Mouse (Mus musculus): ENCODE results near the gene Mapk6.

Mapk6 gene

DNA sequence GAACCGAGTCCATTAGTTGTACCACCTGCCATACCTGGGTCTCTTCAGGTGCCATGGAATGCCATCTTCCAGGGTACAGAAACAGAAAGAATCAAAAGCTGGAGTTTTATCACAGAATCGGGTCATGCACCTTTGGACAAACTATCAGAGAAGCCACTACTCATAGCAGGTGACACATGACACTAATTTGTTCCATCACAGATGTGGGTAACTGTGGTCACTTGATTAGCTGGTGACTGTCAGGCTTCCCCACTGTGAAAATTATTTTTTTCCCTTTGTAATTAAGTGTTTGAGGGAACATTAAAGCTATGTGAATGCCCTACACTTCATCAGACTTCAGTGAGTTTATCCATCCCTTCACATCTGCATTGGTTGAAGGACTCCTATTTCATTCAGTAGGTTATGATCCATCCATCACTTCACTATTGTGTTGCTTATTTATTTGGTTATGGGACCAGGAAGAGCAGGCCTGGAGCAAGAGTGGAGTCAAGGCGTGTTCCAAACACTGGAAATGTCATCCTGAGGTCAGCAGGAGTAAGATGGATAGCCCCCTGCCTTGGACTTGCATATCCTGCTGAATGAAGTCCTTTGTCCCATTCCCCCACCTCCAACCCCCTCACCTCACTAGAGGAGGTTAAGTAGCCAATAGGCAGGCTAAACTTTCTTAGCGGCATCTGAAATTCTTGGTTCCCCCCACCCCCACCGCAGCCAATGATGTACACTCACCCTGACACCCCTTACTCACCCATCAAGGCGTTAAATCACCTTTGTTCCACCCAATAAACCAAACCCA is 14.7 kb upstream of the Mapk6 start:
- DNase-seq (ENCODE audit: low read depth, low spot score): no peak

- no peak for DNase-seq (ENCODE audit: low read depth, low spot score)
These were observed 13.9 kb upstream of the Mapk6 start for GRCm38 (mm10) chr9:75423683-75424082.

- DNase-seq (ENCODE audit: low read depth, low spot score): no peak
These were observed 12.5 kb upstream of the Mapk6 start for GRCm38 (mm10) chr9:75422251-75422691.

DNA sequence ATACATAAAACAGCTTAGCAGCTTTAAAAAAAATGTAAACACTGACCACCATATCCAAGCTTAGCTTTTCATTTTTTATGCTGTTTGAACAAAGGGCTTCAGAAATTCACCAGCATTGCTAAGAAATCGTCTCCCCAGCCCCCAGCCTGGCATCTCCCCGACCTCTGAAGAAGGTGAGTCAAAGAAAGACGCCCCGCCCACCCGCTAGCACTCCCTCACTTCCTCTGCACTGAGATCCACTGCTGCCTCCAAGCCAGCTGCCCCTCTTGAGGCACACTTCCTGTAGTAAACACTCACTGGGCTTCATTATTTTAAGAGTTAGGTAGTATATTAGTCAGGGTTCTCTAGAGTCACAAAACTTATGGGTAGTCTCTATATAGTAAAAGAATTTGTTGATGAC is 4.4 kb upstream of the Mapk6 start:
- DNase-seq (ENCODE audit: low read depth, low spot score): no peak

- DNase-seq (ENCODE audit: low read depth, low spot score): no peak
These were observed 3.4 kb upstream of the Mapk6 start for GRCm38 (mm10) chr9:75413206-75413605.

- DNase-seq (ENCODE audit: low read depth, low spot score): no peak
These were observed 1.8 kb upstream of the Mapk6 start for GRCm38 (mm10) chr9:75411584-75411983.

DNA sequence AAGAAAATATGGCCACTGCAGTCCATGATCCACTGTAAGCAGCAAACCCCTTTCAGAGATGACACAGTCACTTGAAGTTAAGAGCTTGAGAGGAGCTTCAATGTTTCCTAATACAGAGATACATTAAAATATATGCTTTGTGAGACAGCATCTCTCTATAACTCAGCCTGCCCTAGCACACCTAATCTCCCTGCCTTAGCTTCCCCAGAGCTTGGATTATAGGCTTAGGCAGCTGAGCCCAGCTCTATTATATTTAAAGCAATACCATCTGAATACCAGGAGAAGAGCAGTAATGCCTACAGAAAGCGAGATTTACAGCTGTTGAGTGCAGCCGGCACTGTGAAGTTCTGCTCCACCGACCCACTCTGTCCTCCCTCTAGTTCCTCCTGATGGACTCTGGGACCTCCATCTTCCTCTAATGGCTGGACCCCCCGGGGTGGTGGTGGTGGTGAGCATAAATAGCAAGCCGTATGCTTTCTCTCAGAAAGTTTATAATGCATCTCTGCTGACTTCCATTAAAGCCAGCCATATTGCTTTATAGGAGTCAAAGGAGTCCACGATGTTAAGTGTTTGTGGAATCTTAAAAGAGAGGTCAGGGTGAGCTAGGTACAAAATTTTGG is 1.2 kb upstream of the Mapk6 start:
- no peak for DNase-seq (ENCODE audit: low read depth, low spot score)

GRCm38 (mm10) chr9:75409031-75409851 is 564 bp downstream of the Mapk6 start:
- no peak for DNase-seq (ENCODE audit: low read depth, low spot score)

DNA sequence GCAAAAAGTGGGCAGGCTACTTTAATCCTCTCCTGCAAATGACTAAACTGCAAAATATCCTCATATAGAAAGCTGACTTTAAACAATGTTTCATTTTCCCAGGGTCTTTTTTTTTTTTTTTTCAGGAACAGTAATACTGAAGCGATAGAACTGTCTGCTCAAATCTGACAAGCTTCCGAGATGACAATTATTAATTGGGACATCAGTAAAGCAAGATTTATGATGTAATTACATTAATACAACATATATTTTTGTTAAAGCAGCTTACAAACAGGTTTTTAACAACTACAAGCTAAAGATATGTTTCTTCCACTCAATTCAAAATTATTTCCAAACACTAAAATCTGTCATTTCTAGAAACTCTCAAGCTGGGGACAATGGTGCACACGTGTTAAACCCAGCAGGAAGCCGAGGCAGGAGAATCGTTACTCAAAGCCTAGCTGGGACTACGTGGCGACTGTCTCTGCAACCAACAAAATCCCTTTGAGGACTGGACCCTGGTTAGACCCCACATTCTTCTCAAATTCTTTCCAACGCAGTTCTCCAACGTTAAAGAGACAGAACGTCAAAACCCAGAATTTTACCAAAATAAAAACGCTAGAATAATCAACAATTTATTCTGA is 1.5 kb downstream of the Mapk6 start:
- no peak for DNase-seq (ENCODE audit: low read depth, low spot score)

DNA sequence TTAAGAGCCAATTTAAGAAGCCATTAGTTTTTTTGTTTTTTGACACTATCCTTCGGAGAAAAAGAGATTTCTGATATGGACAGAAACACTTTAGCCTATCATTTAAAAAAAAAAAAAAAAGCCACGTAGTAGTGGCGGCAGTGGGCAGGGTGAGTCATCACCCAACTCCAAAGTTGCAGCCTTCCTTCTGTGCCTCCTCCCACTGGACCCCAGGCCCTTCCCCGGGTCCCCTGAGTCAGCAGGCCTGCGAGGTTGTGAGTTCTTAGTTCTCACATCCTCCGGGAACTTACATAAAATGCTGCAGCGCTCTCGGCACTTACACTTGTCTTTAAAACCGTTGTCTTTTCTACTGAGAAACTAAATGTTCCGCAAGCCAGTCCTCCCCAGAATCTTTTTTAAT is 2.0 kb downstream of the Mapk6 start:
- DNase-seq (ENCODE audit: low read depth, low spot score): no peak

DNA sequence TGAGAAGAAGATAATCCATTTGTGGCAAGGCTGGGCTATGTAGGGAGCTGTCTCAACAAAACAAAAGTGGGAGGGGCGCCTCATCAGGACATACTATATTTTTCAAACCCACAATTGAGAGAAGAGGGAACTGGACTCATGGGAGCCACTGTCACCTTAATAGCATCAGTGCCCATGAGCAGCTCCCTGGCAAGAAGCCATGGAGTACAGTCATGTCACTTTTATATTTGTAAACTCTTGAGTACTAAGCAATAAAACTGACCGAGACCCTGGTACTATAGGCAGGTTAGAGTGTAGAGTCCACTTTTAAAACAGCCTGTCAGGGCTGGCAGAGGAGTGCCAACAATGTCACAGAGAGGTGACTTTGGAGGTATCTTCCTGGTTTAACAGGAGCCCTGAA is 3.7 kb downstream of the Mapk6 start:
- no peak for DNase-seq (ENCODE audit: low read depth, low spot score)

DNA sequence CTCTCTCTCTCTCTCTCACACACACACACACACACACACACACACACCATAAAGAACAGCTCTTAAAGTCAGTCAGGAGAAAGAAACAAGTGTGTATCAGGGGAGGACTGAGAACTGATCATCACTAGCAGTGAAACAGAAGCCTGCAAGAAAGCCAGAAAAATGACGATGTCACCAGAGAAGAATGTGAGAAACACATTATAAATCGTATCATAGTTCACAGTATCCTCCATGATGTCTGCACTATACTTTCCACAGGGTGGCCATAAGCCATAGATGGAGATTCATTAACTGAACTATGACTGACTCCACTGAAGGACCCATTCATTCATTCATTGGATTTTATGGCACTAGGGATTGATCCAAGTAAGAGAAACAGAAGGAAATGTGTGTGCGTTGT is 6.3 kb downstream of the Mapk6 start:
- DNase-seq (ENCODE audit: low read depth, low spot score): no peak

DNA sequence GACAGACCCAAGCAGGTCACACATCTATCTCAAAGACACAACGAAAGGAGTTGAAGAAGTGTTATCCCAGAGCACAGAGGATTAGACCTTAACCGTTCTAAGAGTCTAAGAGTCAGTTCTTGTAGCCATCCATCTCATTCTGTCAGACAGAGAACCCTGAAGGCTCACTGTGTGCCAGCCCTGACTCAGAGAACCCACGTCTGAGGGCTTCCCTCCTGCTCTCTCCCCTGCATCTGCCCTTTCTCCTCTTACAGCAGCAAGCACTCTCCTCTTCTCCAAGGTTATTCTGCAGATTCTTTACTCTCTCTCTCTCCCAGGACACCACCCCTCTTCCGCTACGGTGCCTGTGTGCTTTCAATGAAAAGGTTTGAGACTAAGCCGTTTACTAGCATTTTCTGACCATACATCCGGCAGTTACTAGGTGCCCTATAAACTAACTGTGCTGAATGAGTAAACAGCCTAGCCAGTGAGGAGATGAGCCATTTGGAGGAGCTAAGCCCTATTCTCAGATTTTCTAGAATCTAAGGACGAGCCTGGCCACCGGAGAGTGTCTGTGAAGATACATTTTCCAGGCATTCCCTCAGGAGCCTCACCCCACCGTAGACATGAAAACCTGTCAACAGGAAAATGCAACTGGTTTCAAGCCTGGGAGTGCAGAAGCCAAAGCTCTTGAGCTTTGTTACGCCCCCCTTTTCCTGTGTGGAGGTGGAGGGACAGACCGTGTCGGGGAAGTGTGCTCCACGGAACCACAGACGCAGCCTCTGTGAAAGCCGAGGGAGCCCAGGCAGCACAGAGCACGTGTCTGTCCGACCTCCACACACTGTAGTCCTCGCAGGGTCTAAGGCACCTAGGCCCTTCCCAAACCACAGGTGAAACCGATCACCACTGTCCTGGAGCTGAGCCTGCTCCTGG is 8.0 kb downstream of the Mapk6 start:
- no peak for DNase-seq (ENCODE audit: low read depth, low spot score)

DNA sequence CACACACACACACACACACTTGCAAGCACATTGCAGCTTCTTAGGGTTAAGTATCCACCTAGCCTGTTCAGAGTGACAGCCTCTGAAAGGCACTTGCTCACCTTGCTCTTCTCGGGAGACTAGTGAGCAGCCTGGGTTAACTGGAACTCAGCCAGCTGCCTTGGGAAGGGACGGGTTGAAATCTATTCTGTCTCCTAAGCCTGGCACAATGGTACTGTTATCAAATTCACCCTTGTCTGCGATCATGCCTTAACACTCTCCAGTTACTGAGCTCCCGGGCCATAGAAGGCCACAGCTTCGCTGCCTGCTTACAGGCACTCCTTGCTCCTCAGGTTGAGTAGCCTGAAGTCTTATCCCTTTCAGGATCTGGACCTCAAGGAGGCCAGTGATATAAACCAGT is 9.2 kb downstream of the Mapk6 start:
- no peak for DNase-seq (ENCODE audit: low read depth, low spot score)

DNA sequence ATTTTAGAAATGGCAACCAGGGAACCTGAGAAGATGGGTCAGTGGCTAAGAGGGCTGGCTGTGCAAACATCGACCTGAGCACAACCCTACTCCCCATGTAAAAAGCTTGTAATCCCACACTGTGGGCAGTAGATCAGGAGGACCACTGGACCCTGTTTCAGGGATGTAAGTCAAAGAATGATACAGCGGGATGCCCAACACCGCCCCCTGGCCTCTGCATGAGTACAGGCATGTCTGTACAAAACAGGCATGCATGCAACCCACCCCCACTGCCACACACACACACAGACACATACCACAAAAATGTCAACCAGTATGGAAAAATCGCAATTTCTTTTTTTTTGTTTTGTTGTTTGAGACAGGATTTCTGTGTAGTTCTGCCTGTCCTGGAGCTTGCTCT is 10.7 kb downstream of the Mapk6 start:
- no peak for DNase-seq (ENCODE audit: low read depth, low spot score)

DNA sequence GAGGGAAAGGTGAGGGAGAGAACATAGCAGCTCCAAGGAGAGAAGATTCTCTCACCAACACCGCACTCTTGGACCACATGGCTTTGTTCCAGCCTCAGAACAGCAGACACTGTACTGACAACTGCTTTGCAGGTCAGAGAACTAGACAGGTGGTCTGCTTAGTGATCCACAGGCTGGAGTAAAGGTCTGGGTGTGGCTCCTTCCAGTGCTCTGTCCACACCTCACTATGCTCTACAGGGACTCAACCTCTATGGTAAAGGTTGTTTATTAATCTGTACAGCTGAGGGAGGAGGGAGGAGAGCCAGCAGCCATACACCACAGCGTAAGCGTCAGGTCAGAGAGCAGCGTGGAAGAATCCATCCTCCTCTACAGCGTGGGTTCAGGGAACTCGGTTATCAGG is 13.8 kb downstream of the Mapk6 start:
- DNase-seq (ENCODE audit: low read depth, low spot score): no peak

DNA sequence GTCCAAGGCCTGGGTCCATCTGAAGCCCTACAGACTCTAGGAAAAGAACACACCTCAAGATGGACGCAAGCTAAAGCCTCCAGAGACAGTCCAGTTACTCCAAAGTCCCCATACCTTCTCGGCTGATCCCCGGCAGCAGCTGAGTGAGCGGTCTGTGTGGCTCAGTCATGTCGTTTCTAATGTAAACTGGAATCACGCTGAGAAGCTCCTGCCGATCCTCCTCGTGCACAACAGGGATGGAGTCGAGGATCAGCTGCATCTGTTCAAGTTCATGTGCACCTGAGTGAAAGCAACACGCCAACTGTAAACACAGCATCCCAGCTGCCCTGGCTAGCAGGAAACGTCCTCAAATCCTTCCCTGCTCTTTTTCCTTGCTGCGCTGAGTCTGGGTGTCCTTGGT is 16.6 kb downstream of the Mapk6 start:
- no peak for DNase-seq (ENCODE audit: low read depth, low spot score)

DNA sequence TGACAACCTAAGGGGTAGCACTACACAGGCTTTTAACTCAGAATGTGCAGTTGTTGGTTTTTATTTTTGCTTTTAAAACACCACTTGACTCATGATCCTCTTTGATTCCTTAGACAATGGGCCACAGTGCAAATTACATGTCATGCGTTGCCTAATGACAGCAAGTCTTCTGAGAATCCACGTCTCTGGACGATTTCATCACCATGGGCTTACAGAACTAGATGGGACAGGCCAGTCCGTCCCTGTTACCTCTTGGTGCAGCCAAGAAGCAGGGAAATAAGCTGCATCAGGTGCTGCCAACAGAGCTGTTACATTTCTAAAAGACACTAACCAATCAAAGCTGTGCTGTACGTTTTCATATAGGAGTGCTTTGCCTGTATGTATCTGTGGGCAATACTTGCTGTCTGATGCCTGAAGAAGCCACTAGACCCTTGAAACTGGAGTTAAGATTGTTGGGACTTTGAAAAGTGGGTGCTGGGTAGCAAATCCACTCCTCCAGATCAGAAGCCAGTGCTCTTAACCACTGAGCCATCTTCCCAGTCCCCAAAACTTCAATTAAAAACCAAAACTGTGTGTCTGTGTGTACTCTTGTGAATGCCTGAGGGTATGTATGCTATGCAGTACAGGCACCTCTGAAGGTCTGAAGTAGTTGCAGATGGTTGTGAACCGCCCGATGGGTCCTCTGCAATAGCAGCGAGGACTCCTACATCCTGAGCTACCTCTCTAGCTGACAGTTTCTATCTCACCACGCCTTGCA is 24.4 kb downstream of the Mapk6 start:
- DNase-seq (ENCODE audit: low read depth, low spot score): no peak

DNA sequence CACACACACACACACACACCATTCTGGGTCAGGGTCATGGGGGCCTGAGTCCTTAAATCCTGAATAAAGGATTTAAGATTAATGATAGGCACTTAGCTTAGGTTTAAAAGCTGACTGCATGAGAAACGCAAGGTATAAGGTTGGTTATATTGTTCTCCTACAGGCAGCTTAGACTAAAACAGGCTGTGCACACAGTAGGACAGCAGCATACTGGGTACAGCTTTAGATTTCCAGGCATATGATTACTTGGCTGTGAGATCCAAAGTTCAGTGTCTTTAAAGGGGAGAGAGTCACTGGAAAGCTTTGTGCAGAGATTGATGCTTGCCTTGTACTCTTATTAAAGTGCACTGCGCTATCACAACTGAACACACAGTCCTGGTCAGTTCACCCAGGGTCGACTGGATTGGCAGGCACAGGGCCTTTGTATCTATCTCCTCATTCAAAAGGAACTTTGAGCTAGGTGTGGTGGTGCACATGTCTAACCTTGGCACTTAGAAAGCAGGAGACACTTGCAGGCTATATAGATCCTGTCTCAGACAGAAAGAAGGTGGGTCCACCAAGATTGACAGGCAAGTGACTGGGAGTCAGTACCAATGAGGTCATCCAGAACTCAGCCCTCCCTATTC is 25.4 kb downstream of the Mapk6 start:
- no peak for DNase-seq (ENCODE audit: low read depth, low spot score)

GRCm38 (mm10) chr9:75383785-75384184 is 26.0 kb downstream of the Mapk6 start:
- no peak for DNase-seq (ENCODE audit: low read depth, low spot score)

All from retina, adult 2 months (tissue).